Mouse (Mus musculus) hindbrain, embryonic 10.5 days (tissue): ENCODE measurements at regions not wholly inside any gene's neighbourhood (a gene's known extent, or its start where the extent isn't known, plus 50 kb on each side); places are given as distances from the start of the nearest gene placed in this dataset.

Experiments
- DNase-seq: peaks from one replicate; pipeline ENCODE4 v3.0.0-alpha.2; 2017; ENCODE audit warnings: low spot score
- H3K27ac ChIP-seq: fragments of 300-500 bp; sonication (generic); 2 replicates; pipeline ENCODE4 v1.5.1; 2016; ENCODE audit warnings: mild to moderate bottlenecking, moderate library complexity
- H3K27me3 ChIP-seq: fragments of 300-500 bp; sonication (generic); 2 replicates; pipeline ENCODE4 v1.6.1; 2016; ENCODE audit warnings: mild to moderate bottlenecking; ENCODE audit not compliant: poor library complexity, insufficient read depth, severe bottlenecking
- H3K36me3 ChIP-seq: fragments of 300-500 bp; sonication (generic); 2 replicates; pipeline ENCODE4 v1.6.1; 2016; ENCODE audit warnings: mild to moderate bottlenecking, moderate library complexity
- H3K4me1 ChIP-seq: fragments of 300-500 bp; sonication (generic); replicated peaks from 2 replicates; pipeline ENCODE4 v1.6.1; 2016; ENCODE audit warnings: mild to moderate bottlenecking
- H3K4me3 ChIP-seq: fragments of 300-500 bp; sonication (generic); 2 replicates; pipeline ENCODE4 v1.5.1; 2016; ENCODE audit warnings: mild to moderate bottlenecking, moderate library complexity
- H3K9me3 ChIP-seq: fragments of 300-500 bp; sonication (generic); 2 replicates; pipeline ENCODE4 v1.6.1; 2016; ENCODE audit warnings: mild to moderate bottlenecking, moderate library complexity
- WGBS: fragments of 180-500 bp; shearing (Covaris S2); methylation state at CpG from one replicate; pipeline ENCODE4 v1.1.7; 2016; 5-methylcytosine and 5-hydroxymethylcytosine counted together

DNA sequence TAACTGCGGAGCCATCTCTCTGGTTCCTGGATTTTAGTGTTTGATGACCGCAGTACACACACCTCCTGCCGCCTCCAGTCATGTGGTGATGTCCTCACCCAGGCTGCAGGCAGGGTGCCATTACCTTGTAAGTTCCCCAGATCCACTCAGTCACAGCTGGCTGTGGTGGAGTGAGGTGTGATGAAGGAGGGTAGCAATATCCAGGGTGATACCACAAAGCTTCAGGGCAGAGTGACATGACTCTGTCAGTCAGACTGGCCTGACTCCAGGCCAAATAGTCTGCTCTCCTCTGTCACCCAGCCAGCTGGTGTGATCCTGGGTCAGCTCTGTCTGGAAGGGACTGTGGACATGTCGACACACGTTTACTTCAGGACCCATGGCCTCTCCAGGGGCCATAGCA, 183.7 kb downstream of the Utp6 start:
- peaks cover 3% of the 10 kb centered on the region; the same call in 1 of the 2 replicates for H3K27me3 ChIP-seq
- WGBS: 83% methylated on average over 5 of the region's 5 CpGs

DNA sequence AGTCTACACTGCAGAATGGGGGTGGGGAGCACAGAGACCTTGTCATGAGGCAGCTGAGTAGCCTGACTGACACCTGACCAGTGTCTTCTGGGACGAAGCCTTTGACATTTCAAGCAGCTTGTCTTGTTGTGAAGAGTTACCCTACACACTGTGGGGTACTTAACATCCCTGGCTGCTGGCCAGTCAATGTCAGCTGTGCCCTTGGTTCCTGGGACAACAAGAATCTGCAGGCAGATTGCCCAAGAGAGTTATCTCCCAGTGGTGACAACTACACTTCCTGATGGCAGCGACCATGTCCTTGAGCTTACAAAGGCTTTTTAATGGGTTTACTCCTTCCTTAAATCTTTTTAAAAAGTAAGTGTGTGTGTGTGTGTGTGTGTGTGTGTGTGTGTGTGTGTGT, 184.2 kb downstream of the Utp6 start:
- Histone ChIP-seq H3K4me1 (peaks cover 36% of the 10 kb centered on the region), H3K36me3 (no peaks in the 10 kb centered on the region), H3K9me3 (no peaks in the 10 kb centered on the region), H3K27ac (no peak overlapping the region; the same call in 1 of the 2 replicates), H3K27me3 (peaks cover 3% of the 10 kb centered on the region; the same call in 1 of the 2 replicates), H3K4me3 (no peak overlapping the region)
- no peak for DNase-seq
- WGBS: 68% methylated on average over 2 of the region's 2 CpGs

More for the DNA sequence above, 183.7 kb downstream of the Utp6 start:
- Histone ChIP-seq H3K36me3 (no peaks in the 10 kb centered on the region), H3K9me3 (no peaks in the 10 kb centered on the region), H3K4me1 (peaks cover 42% of the 10 kb centered on the region), H3K4me3 (no peak overlapping the region), H3K27ac (peak overlapping the region; percentile 29; the same call in 1 of the 2 replicates)
- no peak for DNase-seq

DNA sequence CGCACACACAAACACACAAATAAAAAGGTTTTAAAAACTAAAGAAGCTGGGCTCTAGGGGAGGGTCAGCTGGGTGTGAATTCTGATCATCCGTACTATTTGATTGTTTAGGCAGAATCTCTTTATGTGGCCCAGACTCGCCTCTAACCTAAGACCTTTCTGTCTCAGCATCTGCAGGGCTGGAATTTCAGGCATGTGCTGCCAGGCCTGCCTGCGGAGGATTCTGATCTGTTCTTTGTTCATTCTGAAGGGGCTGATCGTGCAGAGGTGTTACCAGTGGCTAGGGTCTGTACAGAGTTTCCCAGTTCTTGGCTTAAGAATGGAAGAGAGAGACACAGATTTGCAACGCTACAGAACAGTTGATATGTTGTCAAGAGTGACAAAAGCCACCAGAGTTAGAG, 185.6 kb downstream of the Rab11fip4 start:
- Histone ChIP-seq H3K27me3 (peaks cover 3% of the 10 kb centered on the region; the same call in 1 of the 2 replicates), H3K4me1 (peaks cover 37% of the 10 kb centered on the region), H3K36me3 (no peaks in the 10 kb centered on the region), H3K4me3 (no peak overlapping the region), H3K9me3 (no peaks in the 10 kb centered on the region), H3K27ac (peak overlapping the region; percentile 14; the same call in 1 of the 2 replicates)
- peak; percentile 50 for DNase-seq
- WGBS: 20% methylated on average over 6 of the region's 6 CpGs

DNA sequence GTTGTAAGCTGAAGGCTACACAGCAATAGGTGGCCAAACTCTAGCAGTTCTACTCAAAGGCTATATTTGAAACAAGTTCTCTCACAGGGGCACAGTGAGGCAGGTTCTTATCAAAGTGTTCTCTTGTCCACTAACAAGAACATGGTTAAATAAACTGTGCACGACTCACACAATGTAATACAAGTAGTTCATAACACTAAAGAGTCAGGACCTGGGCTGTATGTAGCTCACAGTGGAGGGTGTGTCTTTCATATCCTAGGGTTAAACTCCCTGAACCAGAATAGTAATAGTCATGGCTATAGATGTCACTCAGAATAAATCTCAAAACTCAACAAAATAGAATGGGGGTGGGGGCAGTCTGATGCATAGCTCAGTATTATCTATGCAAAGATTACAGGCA, 182.7 kb downstream of the Rab11fip4 start:
- Histone ChIP-seq H3K36me3 (no peaks in the 10 kb centered on the region), H3K27me3 (peaks cover 3% of the 10 kb centered on the region; the same call in 1 of the 2 replicates), H3K4me3 (no peak overlapping the region), H3K27ac (no peak overlapping the region), H3K4me1 (peaks cover 29% of the 10 kb centered on the region), H3K9me3 (no peaks in the 10 kb centered on the region)
- no peak for DNase-seq
- 77% methylated on average over 1 of the region's 1 CpGs for WGBS

DNA sequence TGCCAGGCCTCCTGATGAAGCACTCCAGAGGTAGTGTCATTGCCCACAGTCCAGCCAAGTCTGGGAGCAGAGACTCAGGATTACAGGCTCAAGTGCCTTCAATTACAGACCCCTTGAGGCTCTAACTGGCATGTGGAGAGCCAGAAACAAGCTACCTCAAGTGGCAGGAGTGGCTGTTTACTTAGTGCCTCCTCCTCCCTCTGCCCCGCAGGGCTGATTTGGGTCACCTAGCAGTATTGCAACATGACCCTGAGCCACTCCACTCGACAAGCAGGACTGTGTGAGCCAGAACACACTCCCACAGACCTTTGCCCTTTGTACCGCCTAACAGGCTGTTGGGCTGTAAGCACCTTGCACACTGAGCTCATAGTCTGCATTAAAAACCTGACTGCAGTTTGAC, 180.4 kb downstream of the Rab11fip4 start:
- no peaks in the 10 kb centered on the region; the same call in 1 of the 2 replicates for H3K27me3 ChIP-seq
- no peaks in the 10 kb centered on the region for H3K36me3 ChIP-seq
- H3K4me3 ChIP-seq: no peak overlapping the region
- no peak for DNase-seq
- no peaks in the 10 kb centered on the region for H3K9me3 ChIP-seq
- H3K4me1 ChIP-seq: peaks cover 9% of the 10 kb centered on the region
- H3K27ac ChIP-seq: no peak overlapping the region
- WGBS: 37% methylated on average over 3 of the region's 3 CpGs

DNA sequence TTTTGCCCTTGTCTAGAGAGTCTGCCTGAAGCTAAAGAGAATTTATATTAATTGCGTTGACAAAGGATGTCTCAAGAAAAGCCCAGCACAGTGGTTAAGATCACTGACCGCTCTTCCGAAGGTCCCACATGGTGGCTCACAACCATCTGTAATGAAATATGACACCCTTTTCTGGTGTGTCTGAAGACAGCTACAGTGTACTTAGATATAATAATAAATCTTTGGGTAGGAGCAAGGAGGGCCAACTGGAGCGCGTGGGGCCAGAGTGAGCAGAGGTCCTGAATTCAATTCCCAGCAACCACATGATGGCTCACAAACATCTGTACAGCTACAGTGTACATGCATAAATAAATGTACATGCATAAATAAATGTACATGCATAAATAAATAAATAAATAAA, 176.1 kb downstream of the Rab11fip4 start:
- H3K27ac ChIP-seq: no peak overlapping the region
- no peak for DNase-seq
- H3K9me3 ChIP-seq: no peaks in the 10 kb centered on the region
- peaks cover 16% of the 10 kb centered on the region for H3K4me1 ChIP-seq
- no peak overlapping the region for H3K4me3 ChIP-seq
- H3K27me3 ChIP-seq: no peaks in the 10 kb centered on the region; the same call in 1 of the 2 replicates
- 92% methylated on average over 5 of the region's 5 CpGs for WGBS
- H3K36me3 ChIP-seq: no peaks in the 10 kb centered on the region

DNA sequence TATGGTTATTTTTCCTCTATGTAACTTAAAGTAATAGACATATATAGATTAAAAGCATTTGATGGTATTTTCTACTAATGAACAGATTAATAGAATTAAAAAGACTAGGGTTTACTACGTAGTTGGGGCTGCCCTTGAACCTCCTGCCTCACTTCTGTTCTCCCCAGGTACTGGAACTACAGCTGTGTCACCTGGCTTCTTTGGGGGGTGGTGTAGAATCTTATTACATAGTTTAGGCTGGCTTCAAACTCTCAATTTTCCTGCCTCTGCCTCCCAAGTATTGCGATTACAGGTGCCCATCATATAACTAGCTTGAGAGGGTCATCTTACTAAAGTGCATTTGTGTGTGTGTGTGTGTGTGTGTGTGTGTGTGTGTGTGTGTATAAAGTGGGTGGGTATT, 175.0 kb downstream of the Rab11fip4 start:
- H3K4me1 ChIP-seq: peaks cover 9% of the 10 kb centered on the region
- 97% methylated on average over 2 of the region's 2 CpGs for WGBS

DNA sequence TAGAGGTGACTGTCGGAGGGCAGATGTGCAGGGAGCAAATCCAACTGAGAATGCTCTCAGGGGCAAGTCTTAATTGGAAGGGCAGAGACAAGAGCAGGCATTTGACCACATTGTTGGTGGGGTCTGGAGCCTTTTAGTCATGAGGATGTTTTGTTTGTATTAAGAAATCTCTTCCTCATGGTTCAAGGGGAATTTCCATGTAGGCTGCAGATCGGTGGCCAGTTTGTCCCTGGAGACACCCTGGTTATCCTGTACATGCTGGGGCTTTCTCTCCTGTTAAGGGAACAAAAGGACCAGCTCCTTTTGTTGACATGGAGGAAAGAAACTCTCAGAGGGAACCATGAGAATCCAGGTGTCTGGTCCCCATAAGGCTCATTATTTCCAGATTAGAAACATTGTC, 174.4 kb downstream of the Rab11fip4 start:
- no peaks in the 10 kb centered on the region; the same call in 1 of the 2 replicates for H3K27me3 ChIP-seq
- no peak overlapping the region for H3K27ac ChIP-seq
- no peaks in the 10 kb centered on the region for H3K36me3 ChIP-seq
- H3K9me3 ChIP-seq: no peaks in the 10 kb centered on the region
- no peak overlapping the region for H3K4me3 ChIP-seq
- 48% methylated on average over 2 of the region's 2 CpGs for WGBS
- DNase-seq: no peak
- H3K4me1 ChIP-seq: peaks cover 9% of the 10 kb centered on the region

More for the DNA sequence above, 175.0 kb downstream of the Rab11fip4 start:
- no peaks in the 10 kb centered on the region for H3K9me3 ChIP-seq
- H3K27ac ChIP-seq: no peak overlapping the region
- no peaks in the 10 kb centered on the region; the same call in 1 of the 2 replicates for H3K27me3 ChIP-seq
- no peaks in the 10 kb centered on the region for H3K36me3 ChIP-seq
- DNase-seq: no peak
- H3K4me3 ChIP-seq: no peak overlapping the region

DNA sequence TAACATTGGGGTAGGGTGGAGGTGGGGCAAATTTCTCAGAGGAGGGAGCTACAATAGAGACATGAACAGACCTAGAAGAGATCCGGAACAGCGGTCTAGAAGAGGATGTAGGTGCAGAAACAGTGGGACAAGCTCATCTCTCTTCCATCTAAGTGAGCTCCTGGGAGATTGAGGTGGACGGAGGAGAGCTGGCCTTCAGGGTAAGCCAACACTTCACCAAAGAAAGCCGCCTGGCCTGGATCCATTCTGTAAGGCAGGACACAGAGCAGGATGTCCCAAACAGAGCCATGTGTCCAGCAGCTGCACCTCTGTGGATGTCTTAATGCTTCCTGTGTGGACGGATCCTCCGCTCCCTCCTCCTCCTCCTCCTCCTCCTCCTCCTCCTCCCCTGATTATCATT, 173.0 kb downstream of the Rab11fip4 start:
- Histone ChIP-seq H3K4me1 (peaks cover 9% of the 10 kb centered on the region), H3K27ac (no peak overlapping the region)
- 80% methylated on average over 6 of the region's 6 CpGs for WGBS

DNA sequence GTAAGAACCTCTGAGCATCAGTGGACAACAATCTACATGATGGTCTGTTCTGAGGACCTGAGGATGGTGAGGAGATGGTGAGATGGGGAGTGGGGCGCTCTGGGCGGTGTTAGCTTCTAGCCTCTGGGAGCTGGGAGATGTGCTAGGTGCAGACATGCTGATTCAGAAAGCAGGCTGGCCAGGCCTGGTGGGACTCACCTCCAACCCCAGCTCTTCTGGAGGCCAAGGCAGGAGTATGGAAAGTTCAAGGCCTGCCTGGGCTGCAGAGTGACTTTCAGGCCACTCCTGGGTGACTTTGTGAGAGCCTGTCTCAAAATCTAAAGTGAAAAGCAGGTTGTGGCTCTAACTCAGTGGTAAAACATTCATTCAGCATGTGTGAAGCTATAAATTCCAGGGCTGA, 171.6 kb downstream of the Rab11fip4 start:
- 94% methylated on average over 2 of the region's 2 CpGs for WGBS
- no peaks in the 10 kb centered on the region for H3K27me3 ChIP-seq
- H3K27ac ChIP-seq: no peak overlapping the region
- no peaks in the 10 kb centered on the region for H3K36me3 ChIP-seq
- no peaks in the 10 kb centered on the region for H3K9me3 ChIP-seq
- peaks cover 9% of the 10 kb centered on the region for H3K4me1 ChIP-seq
- DNase-seq: no peak
- H3K4me3 ChIP-seq: no peak overlapping the region

More for the DNA sequence above, 173.0 kb downstream of the Rab11fip4 start:
- Histone ChIP-seq H3K36me3 (no peaks in the 10 kb centered on the region), H3K4me3 (no peak overlapping the region), H3K27me3 (no peaks in the 10 kb centered on the region; the same call in 1 of the 2 replicates), H3K9me3 (no peaks in the 10 kb centered on the region)
- no peak for DNase-seq

DNA sequence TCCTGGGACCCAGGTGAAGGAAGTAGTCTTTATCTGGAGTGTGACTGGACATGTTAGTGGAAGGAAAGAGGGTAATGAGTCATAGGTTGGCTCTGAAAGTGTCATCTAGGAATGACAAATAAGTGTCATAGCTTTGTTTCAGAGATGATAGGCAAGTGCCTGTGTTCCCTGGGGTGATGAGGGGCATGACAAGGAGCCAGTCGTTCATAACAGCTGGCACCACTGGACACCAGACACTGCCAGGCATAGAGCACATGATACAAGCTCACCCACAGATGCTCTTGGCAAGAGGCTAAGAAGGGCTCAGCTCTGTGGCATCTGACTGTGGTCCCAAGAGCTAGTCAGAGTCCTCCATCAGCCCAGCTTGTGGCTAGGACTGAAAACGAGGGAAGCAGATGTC, 171.0 kb downstream of the Rab11fip4 start:
- DNase-seq: no peak
- Histone ChIP-seq H3K9me3 (no peaks in the 10 kb centered on the region), H3K4me3 (no peak overlapping the region), H3K4me1 (peaks cover 9% of the 10 kb centered on the region), H3K27ac (no peak overlapping the region), H3K27me3 (no peaks in the 10 kb centered on the region), H3K36me3 (no peaks in the 10 kb centered on the region)
- WGBS: 62% methylated on average over 2 of the region's 2 CpGs

DNA sequence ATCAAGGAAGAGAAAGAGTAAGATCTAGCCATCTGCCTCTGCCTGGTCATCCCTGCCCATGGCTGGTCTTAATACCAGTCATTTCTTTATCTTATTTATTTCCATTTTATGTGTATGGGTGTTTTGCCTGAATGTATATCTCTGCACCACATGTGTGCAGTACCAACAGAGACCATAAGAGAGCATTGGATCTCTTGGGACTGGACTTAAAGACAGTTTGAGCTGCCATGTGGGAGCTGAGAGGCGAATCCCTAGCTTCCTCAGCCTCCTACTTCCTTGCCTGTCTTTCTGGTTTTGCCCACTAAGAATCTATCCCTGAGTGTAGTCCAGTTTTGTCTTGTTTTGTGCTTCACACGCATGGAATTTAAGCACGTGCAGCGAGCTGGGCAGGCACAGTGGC, 169.5 kb downstream of the Rab11fip4 start:
- WGBS: 90% methylated on average over 4 of the region's 4 CpGs

DNA sequence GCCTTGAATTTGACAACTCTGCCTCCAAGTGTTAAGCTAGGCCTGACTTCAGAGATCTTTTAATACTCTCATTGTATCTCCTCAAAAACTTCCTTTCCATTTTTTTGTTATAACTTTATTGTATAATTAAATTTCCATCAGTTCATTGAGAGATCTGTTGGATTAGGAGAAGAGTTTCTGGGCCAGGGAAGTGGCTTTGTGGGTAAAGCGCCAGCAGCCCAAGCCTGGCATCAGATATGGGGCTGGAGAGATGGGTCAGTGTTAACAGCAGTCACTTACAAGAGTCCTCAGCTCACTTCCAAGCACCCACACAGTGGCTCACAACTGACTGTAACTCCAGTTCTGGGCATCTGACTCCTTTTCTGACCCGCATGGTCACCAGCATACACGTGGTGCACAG, 167.3 kb downstream of the Rab11fip4 start:
- no peaks in the 10 kb centered on the region; the same call in 1 of the 2 replicates for H3K4me1 ChIP-seq
- no peaks in the 10 kb centered on the region for H3K36me3 ChIP-seq
- H3K4me3 ChIP-seq: no peak overlapping the region
- WGBS: 91% methylated on average over 3 of the region's 3 CpGs
- no peak for DNase-seq
- no peak overlapping the region for H3K27ac ChIP-seq
- H3K9me3 ChIP-seq: no peaks in the 10 kb centered on the region
- H3K27me3 ChIP-seq: no peaks in the 10 kb centered on the region

More for the DNA sequence above, 169.5 kb downstream of the Rab11fip4 start:
- no peaks in the 10 kb centered on the region for H3K36me3 ChIP-seq
- no peak overlapping the region for H3K4me3 ChIP-seq
- H3K9me3 ChIP-seq: no peaks in the 10 kb centered on the region
- peaks cover 6% of the 10 kb centered on the region for H3K4me1 ChIP-seq
- no peak for DNase-seq
- H3K27me3 ChIP-seq: no peaks in the 10 kb centered on the region
- H3K27ac ChIP-seq: no peak overlapping the region
